Mouse (Mus musculus): Measurements from ENCODE around the gene Slc22a23. TPM values are rescaled to one million over a fixed set of nuclear protein-coding genes. Genes with fewer than 3 reads are reported as not detected.

Slc22a23 gene
- polyA plus RNA-seq, 1 experiment from 2014 or later, result 7.3 TPM

DNA sequence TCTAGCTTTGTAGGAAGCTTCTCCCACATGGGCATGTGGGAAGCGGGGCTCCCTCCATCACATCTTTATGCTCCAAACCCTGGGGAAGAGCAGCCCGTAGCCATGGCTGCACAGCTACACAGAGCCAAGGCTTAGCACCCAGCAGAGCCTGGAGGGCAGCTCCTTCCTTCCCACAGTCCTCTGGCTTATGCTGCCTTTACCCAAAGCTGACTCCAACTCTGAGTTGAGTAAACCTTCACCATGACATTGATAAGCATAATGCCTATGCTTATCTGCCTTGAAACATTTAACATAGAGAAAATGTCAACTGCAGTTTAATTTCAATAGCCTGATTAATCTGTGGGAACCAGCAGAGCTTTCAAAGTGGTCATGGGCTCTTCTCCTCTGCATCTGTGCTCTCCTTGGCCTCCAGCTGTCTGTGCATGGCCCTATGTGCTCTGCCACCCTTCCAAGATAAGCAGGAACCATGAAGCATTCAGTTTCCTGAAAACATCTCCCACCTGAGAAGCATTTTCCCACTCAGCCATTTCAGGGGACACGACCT lies 79.9 kb downstream of the Slc22a23 start:
- Histone ChIP-seq H3K4me2 (no peak overlapping the region), H3K4me3 (ENCODE audit: low read depth, low read length) (no peak overlapping the region), H3K9me3 (replicated peaks; ENCODE audit: control insufficient read depth, low read length) (no peaks in the 10 kb centered on the region), H3K27ac (ENCODE audit: low read depth, low read length) (no peak overlapping the region), H3K36me3 (ENCODE audit: control insufficient read depth, insufficient read depth, low read length) (no peaks in the 10 kb centered on the region), H3K4me1 (ENCODE audit: control insufficient read depth, insufficient read depth, low read length) (no peaks in the 10 kb centered on the region), H3K27me3 (ENCODE audit: control insufficient read depth, insufficient read depth, low read length) (no peaks in the 10 kb centered on the region), H3K9ac (ENCODE audit: low read depth, low read length) (no peak overlapping the region)
- 90% methylated on average over 3 of the region's 3 CpGs for WGBS (ENCODE audit: insufficient replicate concordance)
- ATAC-seq (replicated peaks; ENCODE audit: insufficient number of reproducible peaks, low FRiP score, low TSS enrichment), result no peak

DNA sequence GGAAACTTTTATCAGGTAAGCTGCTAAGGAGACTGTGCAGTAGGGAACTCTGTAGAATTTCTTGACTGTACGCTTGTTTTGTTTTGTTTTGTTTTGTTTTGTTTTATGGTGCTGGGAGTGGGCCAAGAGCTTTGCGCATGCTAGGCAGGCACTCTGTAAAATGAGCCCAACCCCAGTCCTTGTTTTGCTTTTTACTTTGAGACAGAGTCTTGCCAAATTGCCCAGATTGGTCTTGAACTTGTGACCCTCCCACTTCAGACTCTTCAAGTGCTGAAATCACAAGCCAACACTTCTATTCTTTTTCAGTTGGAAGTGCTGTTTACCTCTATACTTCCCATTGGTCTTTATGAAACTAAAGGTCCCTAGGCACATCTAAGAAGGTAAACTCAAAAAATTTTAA lies 80.5 kb downstream of the Slc22a23 start:
- no peaks in the 10 kb centered on the region for H3K27me3 ChIP-seq (ENCODE audit: control insufficient read depth, insufficient read depth, low read length)
- H3K27ac ChIP-seq (ENCODE audit: low read depth, low read length), result no peak overlapping the region
- no peak overlapping the region for H3K4me2 ChIP-seq
- H3K36me3 ChIP-seq (ENCODE audit: control insufficient read depth, insufficient read depth, low read length), result no peaks in the 10 kb centered on the region
- no peak overlapping the region for H3K4me3 ChIP-seq (ENCODE audit: low read depth, low read length)
- H3K4me1 ChIP-seq (ENCODE audit: control insufficient read depth, insufficient read depth, low read length), result no peaks in the 10 kb centered on the region
- ATAC-seq (replicated peaks; ENCODE audit: insufficient number of reproducible peaks, low FRiP score, low TSS enrichment), result no peak
- H3K9me3 ChIP-seq (replicated peaks; ENCODE audit: control insufficient read depth, low read length), result no peaks in the 10 kb centered on the region
- no peak overlapping the region for H3K9ac ChIP-seq (ENCODE audit: low read depth, low read length)
- WGBS (ENCODE audit: insufficient replicate concordance), result 89% methylated on average over 2 of the region's 2 CpGs

DNA sequence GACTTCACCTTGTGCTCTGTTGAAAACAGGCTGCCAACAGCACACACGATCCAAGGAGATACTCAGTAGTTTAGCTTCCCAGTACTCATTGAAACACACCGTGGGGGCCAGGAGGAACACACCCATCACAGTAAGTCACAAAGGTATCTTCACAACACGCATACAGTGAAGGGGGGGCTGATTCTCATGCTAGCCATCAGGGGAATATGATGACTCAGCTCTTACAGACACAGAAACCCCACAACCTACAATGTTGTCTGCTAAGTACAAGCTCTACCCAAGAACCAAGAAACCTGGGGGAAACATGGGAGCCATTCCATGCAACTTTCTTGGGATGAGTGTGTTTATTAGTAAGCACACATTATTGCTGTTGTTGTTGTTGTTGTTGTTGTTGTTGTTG lies 86.2 kb downstream of the Slc22a23 start:
- H3K4me2 ChIP-seq, result no peak overlapping the region
- WGBS (ENCODE audit: insufficient replicate concordance), result 72% methylated on average over 3 of the region's 3 CpGs
- H3K36me3 ChIP-seq (ENCODE audit: control insufficient read depth, insufficient read depth, low read length), result no peaks in the 10 kb centered on the region

GRCm38 (mm10) chr13:34257177-34257576 lies 87.8 kb downstream of the Slc22a23 start:
- 84% methylated on average over 7 of the region's 7 CpGs for WGBS (ENCODE audit: insufficient replicate concordance)
- Histone ChIP-seq H3K9me3 (replicated peaks; ENCODE audit: control insufficient read depth, low read length) (no peaks in the 10 kb centered on the region), H3K27ac (ENCODE audit: low read depth, low read length) (no peak overlapping the region), H3K36me3 (ENCODE audit: control insufficient read depth, insufficient read depth, low read length) (no peaks in the 10 kb centered on the region), H3K9ac (ENCODE audit: low read depth, low read length) (no peak overlapping the region), H3K27me3 (ENCODE audit: control insufficient read depth, insufficient read depth, low read length) (no peaks in the 10 kb centered on the region), H3K4me2 (no peak overlapping the region), H3K4me1 (ENCODE audit: control insufficient read depth, insufficient read depth, low read length) (peaks cover 13% of the 10 kb centered on the region; the same call in 1 of the 2 replicates), H3K4me3 (ENCODE audit: low read depth, low read length) (no peak overlapping the region)
- no peak for ATAC-seq (replicated peaks; ENCODE audit: insufficient number of reproducible peaks, low FRiP score, low TSS enrichment)

More for the DNA sequence above, 86.2 kb downstream of the Slc22a23 start:
- no peak overlapping the region for H3K4me3 ChIP-seq (ENCODE audit: low read depth, low read length)
- no peak overlapping the region for H3K27ac ChIP-seq (ENCODE audit: low read depth, low read length)
- H3K9ac ChIP-seq (ENCODE audit: low read depth, low read length), result no peak overlapping the region
- H3K9me3 ChIP-seq (replicated peaks; ENCODE audit: control insufficient read depth, low read length), result no peaks in the 10 kb centered on the region
- H3K27me3 ChIP-seq (ENCODE audit: control insufficient read depth, insufficient read depth, low read length), result no peaks in the 10 kb centered on the region
- no peak for ATAC-seq (replicated peaks; ENCODE audit: insufficient number of reproducible peaks, low FRiP score, low TSS enrichment)
- H3K4me1 ChIP-seq (ENCODE audit: control insufficient read depth, insufficient read depth, low read length), result peaks cover 13% of the 10 kb centered on the region; the same call in 1 of the 2 replicates

DNA sequence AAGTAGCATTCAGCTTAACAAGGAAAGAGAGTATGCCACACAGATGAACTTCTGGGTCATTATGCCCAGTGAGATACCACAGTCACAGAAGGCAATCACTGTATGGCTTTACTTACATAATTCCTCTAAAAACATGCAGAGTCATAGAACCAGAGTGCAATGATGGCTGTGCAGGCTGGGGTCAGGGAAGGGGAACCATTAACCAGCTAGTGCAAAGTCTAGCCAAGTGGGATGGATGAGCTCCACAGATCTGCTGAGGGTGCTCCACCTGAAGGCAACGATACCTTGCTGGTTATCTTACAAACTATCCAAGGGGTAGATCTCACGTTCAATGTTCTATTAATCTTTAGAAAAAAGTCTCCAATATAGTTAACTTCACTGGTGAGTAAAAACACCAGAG lies 88.3 kb downstream of the Slc22a23 start:
- ATAC-seq (replicated peaks; ENCODE audit: insufficient number of reproducible peaks, low FRiP score, low TSS enrichment), result no peak
- 97% methylated on average over 2 of the region's 2 CpGs for WGBS (ENCODE audit: insufficient replicate concordance)
- H3K4me3 ChIP-seq (ENCODE audit: low read depth, low read length), result no peak overlapping the region
- no peaks in the 10 kb centered on the region for H3K27me3 ChIP-seq (ENCODE audit: control insufficient read depth, insufficient read depth, low read length)
- H3K27ac ChIP-seq (ENCODE audit: low read depth, low read length), result no peak overlapping the region
- H3K9me3 ChIP-seq (replicated peaks; ENCODE audit: control insufficient read depth, low read length), result no peaks in the 10 kb centered on the region
- no peaks in the 10 kb centered on the region for H3K36me3 ChIP-seq (ENCODE audit: control insufficient read depth, insufficient read depth, low read length)
- H3K9ac ChIP-seq (ENCODE audit: low read depth, low read length), result no peak overlapping the region
- peaks cover 13% of the 10 kb centered on the region; the same call in 1 of the 2 replicates for H3K4me1 ChIP-seq (ENCODE audit: control insufficient read depth, insufficient read depth, low read length)
- no peak overlapping the region for H3K4me2 ChIP-seq

- H3K4me2 ChIP-seq, result no peak overlapping the region
- no peak for ATAC-seq (replicated peaks; ENCODE audit: insufficient number of reproducible peaks, low FRiP score, low TSS enrichment)
- 67% methylated on average over 3 of the region's 3 CpGs for WGBS (ENCODE audit: insufficient replicate concordance)
- H3K27ac ChIP-seq (ENCODE audit: low read depth, low read length), result no peak overlapping the region
- no peaks in the 10 kb centered on the region for H3K9me3 ChIP-seq (replicated peaks; ENCODE audit: control insufficient read depth, low read length)
- H3K4me1 ChIP-seq (ENCODE audit: control insufficient read depth, insufficient read depth, low read length), result peaks cover 13% of the 10 kb centered on the region; the same call in 1 of the 2 replicates
- no peaks in the 10 kb centered on the region for H3K36me3 ChIP-seq (ENCODE audit: control insufficient read depth, insufficient read depth, low read length)
- H3K9ac ChIP-seq (ENCODE audit: low read depth, low read length), result no peak overlapping the region
- no peak overlapping the region for H3K4me3 ChIP-seq (ENCODE audit: low read depth, low read length)
- no peaks in the 10 kb centered on the region for H3K27me3 ChIP-seq (ENCODE audit: control insufficient read depth, insufficient read depth, low read length)
These were observed 89.7 kb downstream of the Slc22a23 start for GRCm38 (mm10) chr13:34255297-34255696.

DNA sequence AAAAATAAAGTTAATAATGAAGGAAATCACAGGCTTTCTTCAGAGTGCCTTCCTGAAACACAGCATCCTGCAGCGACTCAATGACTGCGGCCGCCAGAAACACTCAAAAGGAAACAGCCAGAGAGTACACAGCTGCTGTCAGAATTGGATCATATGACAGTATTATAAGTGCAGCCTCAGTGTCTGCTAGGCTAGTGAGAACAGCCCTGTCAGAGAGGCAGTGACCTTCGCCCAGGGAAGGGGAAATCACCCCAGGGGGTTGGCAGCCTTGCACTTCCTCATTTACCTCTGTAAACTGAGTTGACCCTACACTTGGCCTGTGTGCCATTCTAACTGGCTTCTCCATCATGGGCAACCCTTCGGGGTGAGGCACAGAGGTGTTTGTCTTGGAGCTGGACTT lies 90.3 kb downstream of the Slc22a23 start:
- Histone ChIP-seq H3K4me2 (no peak overlapping the region), H3K27ac (ENCODE audit: low read depth, low read length) (no peak overlapping the region), H3K4me3 (ENCODE audit: low read depth, low read length) (no peak overlapping the region), H3K4me1 (ENCODE audit: control insufficient read depth, insufficient read depth, low read length) (peaks cover 13% of the 10 kb centered on the region; the same call in 1 of the 2 replicates), H3K9ac (ENCODE audit: low read depth, low read length) (no peak overlapping the region), H3K9me3 (replicated peaks; ENCODE audit: control insufficient read depth, low read length) (no peaks in the 10 kb centered on the region), H3K36me3 (ENCODE audit: control insufficient read depth, insufficient read depth, low read length) (no peaks in the 10 kb centered on the region), H3K27me3 (ENCODE audit: control insufficient read depth, insufficient read depth, low read length) (no peaks in the 10 kb centered on the region)
- 62% methylated on average over 5 of the region's 5 CpGs for WGBS (ENCODE audit: insufficient replicate concordance)
- ATAC-seq (replicated peaks; ENCODE audit: insufficient number of reproducible peaks, low FRiP score, low TSS enrichment), result no peak

- H3K27me3 ChIP-seq (ENCODE audit: control insufficient read depth, insufficient read depth, low read length), result no peaks in the 10 kb centered on the region
- H3K4me3 ChIP-seq (ENCODE audit: low read depth, low read length), result no peak overlapping the region
- no peak overlapping the region for H3K27ac ChIP-seq (ENCODE audit: low read depth, low read length)
- ATAC-seq (replicated peaks; ENCODE audit: insufficient number of reproducible peaks, low FRiP score, low TSS enrichment), result no peak
- no peaks in the 10 kb centered on the region for H3K36me3 ChIP-seq (ENCODE audit: control insufficient read depth, insufficient read depth, low read length)
- H3K4me1 ChIP-seq (ENCODE audit: control insufficient read depth, insufficient read depth, low read length), result peaks cover 23% of the 10 kb centered on the region
- H3K9me3 ChIP-seq (replicated peaks; ENCODE audit: control insufficient read depth, low read length), result no peaks in the 10 kb centered on the region
- no peak overlapping the region for H3K9ac ChIP-seq (ENCODE audit: low read depth, low read length)
- no peak overlapping the region for H3K4me2 ChIP-seq
- WGBS (ENCODE audit: insufficient replicate concordance), result 67% methylated on average over 3 of the region's 3 CpGs
These were observed 91.2 kb downstream of the Slc22a23 start for GRCm38 (mm10) chr13:34253736-34254135.
